Mouse (Mus musculus) midbrain, embryonic 12.5 days (tissue): ENCODE results near the gene Olfr150. TPM values are rescaled to one million over a fixed set of nuclear protein-coding genes. Genes with fewer than 3 reads are reported as not detected.
"Not testable (repeated sequence)": the region's sequence is repeated elsewhere in the genome, so short reads cannot be mapped to it uniquely, and the experiment has no call there.

Experiments
- ATAC-seq: fragments of 200-750 bp; cut with Nextera tagmentation; 2 replicates; pipeline ENCODE4 v1.8.0; 2017; ENCODE audit warnings: low read depth, moderate TSS enrichment, moderate library complexity; ENCODE audit not compliant: low FRiP score
- H3K27ac ChIP-seq: fragments of 300-500 bp; sonication (generic); replicated peaks from 2 replicates; pipeline ENCODE4 v1.5.1; 2016; ENCODE audit warnings: mild to moderate bottlenecking
- H3K27me3 ChIP-seq: fragments of 300-500 bp; sonication (generic); 2 replicates; pipeline ENCODE4 v1.6.1; 2016; ENCODE audit warnings: mild to moderate bottlenecking
- H3K36me3 ChIP-seq: fragments of 300-500 bp; sonication (generic); 2 replicates; pipeline ENCODE4 v1.6.1; 2016
- H3K4me1 ChIP-seq: fragments of 300-500 bp; sonication (generic); 2 replicates; pipeline ENCODE4 v1.6.1; 2016
- H3K4me2 ChIP-seq: fragments of 300-500 bp; sonication (generic); replicated peaks from 2 replicates; pipeline ENCODE4 v1.6.1; 2016; ENCODE audit warnings: mild to moderate bottlenecking, moderate library complexity
- H3K4me3 ChIP-seq: fragments of 300-500 bp; sonication (generic); 2 replicates; pipeline ENCODE4 v1.5.1; 2016; ENCODE audit warnings: mild to moderate bottlenecking
- H3K9ac ChIP-seq: fragments of 300-500 bp; sonication (generic); replicated peaks from 2 replicates; pipeline ENCODE4 v1.6.1; 2016; ENCODE audit warnings: mild to moderate bottlenecking, moderate library complexity
- H3K9me3 ChIP-seq: fragments of 300-500 bp; sonication (generic); 2 replicates; pipeline ENCODE4 v1.6.1; 2016; ENCODE audit warnings: mild to moderate bottlenecking
- WGBS: fragments of 180-500 bp; shearing (Covaris S2); methylation state at CpG from one replicate; pipeline ENCODE4 v1.1.7; 2016; 5-methylcytosine and 5-hydroxymethylcytosine counted together
- polyA plus RNA-seq: library from polyadenylated mRNA; unstranded; fragments of >200 nt; fragmentation: Nextera tagmentation; extraction: Ambion mirVana; gene quantifications from 2 replicates; pipeline ENCODE4 v1.2.1, GENCODE M21; 2016

Olfr150 gene
- not detected in 2 replicates for polyA plus RNA-seq

- H3K27ac ChIP-seq: no peak within 1 kb of the TSS
- H3K4me1 ChIP-seq: no peaks in the 10 kb centered on the region
- H3K27me3 ChIP-seq: no peaks in the 10 kb centered on the region
- H3K9me3 ChIP-seq: no peaks in the 10 kb centered on the region
- H3K4me2 ChIP-seq: no peak within 1 kb of the TSS
- no peak for ATAC-seq
- H3K9ac ChIP-seq: no peak within 1 kb of the TSS
- H3K36me3 ChIP-seq: no peaks in the 10 kb centered on the region
- no peak within 1 kb of the TSS for H3K4me3 ChIP-seq
Observed at GRCm38 (mm10) chr9:39730678-39731077, at the start of gene Olfr150. Olfr150 (plus strand) TSS chr9:39730978.

- WGBS: 72% methylated on average over 8 of the region's 8 CpGs
- H3K4me1 ChIP-seq: not testable (repeated sequence)
Observed at GRCm38 (mm10) chr9:39701123-39701522, 29.7 kb upstream of the Olfr150 start.

GRCm38 (mm10) chr9:39707017-39707416 lies 23.8 kb upstream of the Olfr150 start, which contains the start of gene Olfr149:
Olfr149 (minus strand) TSS chr9:39707117.
- no peak for ATAC-seq
- H3K4me3 ChIP-seq: no peak within 1 kb of the TSS
- no peaks in the 10 kb centered on the region for H3K4me1 ChIP-seq
- no peaks in the 10 kb centered on the region for H3K9me3 ChIP-seq
- H3K27me3 ChIP-seq: no peaks in the 10 kb centered on the region
- H3K36me3 ChIP-seq: no peaks in the 10 kb centered on the region
- no peak within 1 kb of the TSS for H3K9ac ChIP-seq
- H3K27ac ChIP-seq: no peak within 1 kb of the TSS
- no peak within 1 kb of the TSS for H3K4me2 ChIP-seq

More at GRCm38 (mm10) chr9:39701123-39701522, 29.7 kb upstream of the Olfr150 start:
- not testable (repeated sequence) for H3K27me3 ChIP-seq, H3K9ac ChIP-seq, ATAC-seq, H3K36me3 ChIP-seq, H3K9me3 ChIP-seq, H3K27ac ChIP-seq, H3K4me2 ChIP-seq, H3K4me3 ChIP-seq

- no peaks in the 10 kb centered on the region for H3K36me3 ChIP-seq
- H3K4me3 ChIP-seq: no peak overlapping the region
- H3K9me3 ChIP-seq: no peaks in the 10 kb centered on the region
- H3K4me1 ChIP-seq: no peaks in the 10 kb centered on the region
- H3K4me2 ChIP-seq: no peak overlapping the region
- no peak overlapping the region for H3K9ac ChIP-seq
- H3K27me3 ChIP-seq: no peaks in the 10 kb centered on the region
- no peak overlapping the region for H3K27ac ChIP-seq
- no peak for ATAC-seq
- 78% methylated on average over 3 of the region's 3 CpGs for WGBS
Observed at GRCm38 (mm10) chr9:39708958-39709357, 21.8 kb upstream of the Olfr150 start.

- no peaks in the 10 kb centered on the region for H3K9me3 ChIP-seq
Observed at GRCm38 (mm10) chr9:39711053-39711452, 19.7 kb upstream of the Olfr150 start, which contains the start of gene Olfr965. Olfr965 (plus strand) TSS chr9:39711353.

GRCm38 (mm10) chr9:39740741-39741140 lies 10.0 kb downstream of the Olfr150 start:
- no peaks in the 10 kb centered on the region for H3K36me3 ChIP-seq
- 79% methylated on average over 1 of the region's 1 CpGs for WGBS
- no peak overlapping the region for H3K4me3 ChIP-seq
- no peak overlapping the region for H3K9ac ChIP-seq
- no peak for ATAC-seq
- no peak overlapping the region for H3K4me2 ChIP-seq
- no peaks in the 10 kb centered on the region for H3K9me3 ChIP-seq
- no peaks in the 10 kb centered on the region for H3K4me1 ChIP-seq
- H3K27ac ChIP-seq: no peak overlapping the region
- H3K27me3 ChIP-seq: no peaks in the 10 kb centered on the region

More at GRCm38 (mm10) chr9:39711053-39711452, 19.7 kb upstream of the Olfr150 start, which contains the start of gene Olfr965:
- no peak within 1 kb of the TSS for H3K4me2 ChIP-seq
- H3K27ac ChIP-seq: no peak within 1 kb of the TSS
- H3K36me3 ChIP-seq: no peaks in the 10 kb centered on the region
- H3K4me3 ChIP-seq: no peak within 1 kb of the TSS
- ATAC-seq: no peak
- H3K4me1 ChIP-seq: no peaks in the 10 kb centered on the region
- no peak within 1 kb of the TSS for H3K9ac ChIP-seq
- H3K27me3 ChIP-seq: no peaks in the 10 kb centered on the region

GRCm38 (mm10) chr9:39745949-39746348 lies 15.2 kb downstream of the Olfr150 start, which contains the start of gene Olfr967:
Olfr967 (plus strand) TSS chr9:39746249.
- H3K36me3 ChIP-seq: no peaks in the 10 kb centered on the region
- no peaks in the 10 kb centered on the region for H3K4me1 ChIP-seq
- H3K4me3 ChIP-seq: no peak within 1 kb of the TSS
- H3K27me3 ChIP-seq: no peaks in the 10 kb centered on the region
- H3K9me3 ChIP-seq: no peaks in the 10 kb centered on the region
- no peak within 1 kb of the TSS for H3K9ac ChIP-seq
- H3K4me2 ChIP-seq: no peak within 1 kb of the TSS
- no peak within 1 kb of the TSS for H3K27ac ChIP-seq
- ATAC-seq: no peak

GRCm38 (mm10) chr9:39746428-39746827 lies 15.7 kb downstream of the Olfr150 start:
- H3K9ac ChIP-seq: no peak overlapping the region
- H3K4me2 ChIP-seq: no peak overlapping the region
- no peaks in the 10 kb centered on the region for H3K9me3 ChIP-seq
- H3K27me3 ChIP-seq: no peaks in the 10 kb centered on the region
- H3K36me3 ChIP-seq: no peaks in the 10 kb centered on the region
- H3K4me1 ChIP-seq: no peaks in the 10 kb centered on the region
- WGBS: 87% methylated on average over 1 of the region's 1 CpGs
- no peak overlapping the region for H3K4me3 ChIP-seq
- no peak for ATAC-seq
- H3K27ac ChIP-seq: no peak overlapping the region

GRCm38 (mm10) chr9:39783153-39783552 lies 52.4 kb downstream of the Olfr150 start, which contains the start of gene Olfr968:
Olfr968 (minus strand) TSS chr9:39783253.
- H3K4me3 ChIP-seq: no peak within 1 kb of the TSS
- ATAC-seq: no peak
- no peak within 1 kb of the TSS for H3K9ac ChIP-seq
- H3K4me2 ChIP-seq: no peak within 1 kb of the TSS
- H3K36me3 ChIP-seq: no peaks in the 10 kb centered on the region
- no peaks in the 10 kb centered on the region for H3K4me1 ChIP-seq
- H3K27ac ChIP-seq: no peak within 1 kb of the TSS
- H3K27me3 ChIP-seq: no peaks in the 10 kb centered on the region
- no peaks in the 10 kb centered on the region for H3K9me3 ChIP-seq
- 80% methylated on average over 1 of the region's 1 CpGs for WGBS

Other genes with a start within 250 kb of the Olfr150 start
- not detected in 2 replicates for gene Olfr44, start 237.0 kb upstream of the Olfr150 start, polyA plus RNA-seq
- not detected in 2 replicates for gene Olfr957, start 215.2 kb upstream of the Olfr150 start, polyA plus RNA-seq
- not detected in 2 replicates for gene Olfr958, start 176.9 kb upstream of the Olfr150 start, polyA plus RNA-seq
- gene Olfr959, start 155.4 kb upstream of the Olfr150 start, polyA plus RNA-seq: not detected in 2 replicates
- 23.2 and 23.6 TPM in 2 replicates for gene AW551984, start 126.6 kb upstream of the Olfr150 start, polyA plus RNA-seq
- gene Olfr148, start 120.3 kb upstream of the Olfr150 start, polyA plus RNA-seq: not detected in 2 replicates
- gene Olfr960, start 109.6 kb upstream of the Olfr150 start, polyA plus RNA-seq: not detected in 2 replicates
- not detected in 2 replicates for gene Olfr961, start 85.9 kb upstream of the Olfr150 start, polyA plus RNA-seq
- not detected in 2 replicates for gene Olfr963, start 63.8 kb upstream of the Olfr150 start, polyA plus RNA-seq
- 0.11 TPM in 1 of 2 replicates, not detected in the other for gene Olfr149, start 23.9 kb upstream of the Olfr150 start, polyA plus RNA-seq
- not detected in 2 replicates for gene Olfr965, start 19.6 kb upstream of the Olfr150 start, polyA plus RNA-seq
- not detected in 2 replicates for gene Olfr967, start 15.3 kb downstream of the Olfr150 start, polyA plus RNA-seq
- not detected in 2 replicates for gene Olfr968, start 52.3 kb downstream of the Olfr150 start, polyA plus RNA-seq
- gene Olfr969, start 60.0 kb downstream of the Olfr150 start, polyA plus RNA-seq: not detected in 2 replicates
- not detected in 2 replicates for gene Olfr970, start 77.9 kb downstream of the Olfr150 start, polyA plus RNA-seq
- gene Olfr971, start 105.9 kb downstream of the Olfr150 start, polyA plus RNA-seq: not detected in 2 replicates
- gene Olfr972, start 135.4 kb downstream of the Olfr150 start, polyA plus RNA-seq: not detected in 2 replicates
- gene Olfr229, start 176.4 kb downstream of the Olfr150 start, polyA plus RNA-seq: not detected in 2 replicates
- gene Olfr974, start 206.5 kb downstream of the Olfr150 start, polyA plus RNA-seq: not detected in 2 replicates
- gene Olfr975, start 221.1 kb downstream of the Olfr150 start, polyA plus RNA-seq: not detected in 2 replicates
- not detected in 2 replicates for gene Olfr976, start 230.2 kb downstream of the Olfr150 start, polyA plus RNA-seq